Mouse (Mus musculus) E14TG2a.4 (cell line): ENCODE data around the gene Dscam.

Source experiments
- CTCF ChIP-seq: conservative IDR thresholded peaks from 2 replicates; pipeline ENCODE4 v1.5.1; 2014; ENCODE audit warnings: low read length
- NANOG ChIP-seq: IDR thresholded peaks from 2 replicates; pipeline ENCODE4 v1.6.1; 2014; ENCODE audit warnings: borderline replicate concordance, low read length, mixed read lengths

- no peak for TF ChIP-seq CTCF
- no peak for TF ChIP-seq NANOG
Measured at GRCm38 (mm10) chr16:96846113-96846512, 324.4 kb downstream of the Dscam start.
